Mouse (Mus musculus) small intestine, adult 10 weeks (tissue): ENCODE results near the gene Ly6g. TPM values are rescaled to one million over a fixed set of nuclear protein-coding genes. Genes with fewer than 3 reads are reported as not detected.

Experiments
- polyA plus RNA-seq: library from polyadenylated mRNA; stranded (reverse); fragments of 350-450 nt; fragmentation: Illumina TruSeq; extraction: RNeasy Lipid Tissue Mini Kit (QIAGEN cat#74804); gene quantifications from one replicate; pipeline ENCODE4 v1.2.3, GENCODE M21; 2014; ENCODE audit warnings: low replicate concordance

Ly6g gene
- polyA plus RNA-seq, result not detected

DNA sequence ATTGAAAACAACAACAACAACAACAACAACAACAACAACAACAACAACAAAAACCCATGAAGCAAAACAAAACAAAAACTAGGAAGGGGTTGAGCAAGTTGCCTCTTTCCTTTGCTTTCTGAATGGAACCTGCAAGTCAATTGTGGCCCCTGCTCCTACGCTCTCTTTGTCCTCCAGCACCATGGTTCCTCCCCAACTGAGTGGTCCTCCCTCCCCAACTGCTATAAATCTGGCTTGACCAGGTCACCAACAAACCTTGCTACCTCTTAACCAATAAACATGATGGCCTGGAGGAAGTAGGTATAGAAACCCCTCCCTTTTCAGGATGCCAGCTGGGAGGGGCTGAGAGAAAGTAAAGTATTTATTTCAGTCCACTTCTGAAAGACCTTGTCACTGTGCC is at the start of gene Ly6g:
Gene Ly6g, plus strand, starts transcription at position 301 of the 400 bp plus-strand sequence.

DNA sequence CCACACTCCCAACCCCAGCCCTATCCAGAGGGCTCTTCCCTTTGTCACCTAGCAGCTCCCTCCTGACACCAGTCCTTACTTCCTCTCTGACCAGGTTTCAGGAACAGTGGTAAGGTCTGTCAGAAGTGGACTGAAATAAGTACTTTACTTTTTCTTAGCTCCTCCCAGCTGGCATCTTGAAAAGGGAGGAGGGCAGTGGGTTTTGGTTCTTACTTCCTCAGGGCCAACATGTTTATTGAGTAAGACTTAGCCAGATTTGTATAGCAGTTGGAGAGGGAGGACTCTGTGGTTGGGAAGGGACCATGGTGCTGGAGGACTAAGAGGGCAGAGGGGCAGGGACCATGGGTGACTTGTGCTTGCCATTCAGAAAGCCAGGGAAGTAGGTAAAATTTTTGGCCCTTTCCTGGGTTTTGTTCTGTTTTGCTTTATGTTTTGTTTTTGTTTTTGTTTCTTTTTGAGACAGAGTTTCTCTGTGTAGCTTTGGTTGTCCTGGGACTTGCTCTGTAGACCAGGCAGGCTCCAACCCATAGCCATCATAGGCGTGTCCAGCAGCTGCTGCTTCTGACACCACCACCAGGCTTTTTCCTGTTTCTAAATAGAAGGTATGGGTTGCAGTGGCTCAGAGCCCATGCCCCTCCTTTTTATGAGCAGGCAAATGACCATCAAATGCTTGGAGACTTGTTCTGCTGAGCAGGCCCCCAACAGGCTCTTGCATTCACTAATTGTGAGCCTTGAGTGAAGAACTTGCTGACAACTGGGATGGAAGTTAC is 43.0 kb upstream of the Ly6g start, which contains the start of gene Ly6c2:
Gene Ly6c2, minus strand, starts transcription at position 110 of the 770 bp plus-strand sequence.

Other genes starting within 250 kb of the Ly6g start
- not detected for gene Ly6i, start 171.8 kb upstream of the Ly6g start, polyA plus RNA-seq
- gene Ly6a, start 157.2 kb upstream of the Ly6g start, polyA plus RNA-seq, result 56.2 TPM
- 16.7 TPM for gene Ly6c1, start 106.4 kb upstream of the Ly6g start, polyA plus RNA-seq
- gene Ly6c2, start 43.3 kb upstream of the Ly6g start, polyA plus RNA-seq, result 9.5 TPM
- 114 TPM for gene BC025446, start 61.1 kb downstream of the Ly6g start, polyA plus RNA-seq
- not detected for gene Ly6f, start 113.2 kb downstream of the Ly6g start, polyA plus RNA-seq